Mouse (Mus musculus) erythroblast, embryonic 14.5 days (primary cell): Measurements from ENCODE around the gene Miga2.

Experiments
- GATA1 ChIP-seq: IDR thresholded peaks from 2 replicates; pipeline ENCODE4 v1.6.1; 2012; ENCODE audit warnings: low read length, inconsistent platforms, mixed read lengths
- TAL1 ChIP-seq: IDR thresholded peaks from 3 replicates; pipeline ENCODE4 v1.6.1; 2012; ENCODE audit warnings: low read length, inconsistent platforms, mixed read lengths

GRCm38 (mm10) chr2:30392577-30393369 lies 28.7 kb downstream of the Miga2 start:
- TF ChIP-seq GATA1 = no peak
- no peak for TF ChIP-seq TAL1
